Mouse (Mus musculus): ENCODE results near the gene Nek11. TPM values are rescaled to one million over a fixed set of nuclear protein-coding genes. Genes with fewer than 3 reads are reported as not detected.
A peak's percentile ranks its signal among the peaks of the same experiment; 100 is the strongest.
"Not testable (repeated sequence)": the region's sequence is repeated elsewhere in the genome, so short reads cannot be mapped to it uniquely, and the experiment has no call there.

The Nek11 gene
- polyA plus RNA-seq, 1 experiment from 2014 or later: 3.2 TPM

- Histone ChIP-seq H3K9ac (no peak overlapping the region), H3K36me3 (replicated peaks; ENCODE audit: control insufficient read depth, insufficient read depth) (no peaks in the 10 kb centered on the region), H3K9me3 (ENCODE audit: control insufficient read depth, low read length) (no peaks in the 10 kb centered on the region), H3K4me1 (replicated peaks; ENCODE audit: control insufficient read depth, insufficient read depth, low read length) (peaks cover 4% of the 10 kb centered on the region), H3K4me2 (replicated peaks) (no peak overlapping the region), H3K27ac (no peak overlapping the region), H3K27me3 (ENCODE audit: control insufficient read depth, insufficient read depth, low read length) (no peaks in the 10 kb centered on the region), H3K4me3 (replicated peaks; ENCODE audit: low read length) (no peak overlapping the region)
- ATAC-seq (ENCODE audit: low FRiP score): no peak
- no peak for DNase-seq (ENCODE audit: low spot score)
- 38% methylated on average over 1 of the region's 1 CpGs for WGBS
These were observed 258.9 kb downstream of the Nek11 start for GRCm38 (mm10) chr9:105136404-105136803.

GRCm38 (mm10) chr9:105134536-105134935, 260.8 kb downstream of the Nek11 start:
- Histone ChIP-seq H3K27me3 (ENCODE audit: control insufficient read depth, insufficient read depth, low read length) (no peaks in the 10 kb centered on the region), H3K27ac (no peak overlapping the region), H3K36me3 (replicated peaks; ENCODE audit: control insufficient read depth, insufficient read depth) (no peaks in the 10 kb centered on the region), H3K9me3 (ENCODE audit: control insufficient read depth, low read length) (no peaks in the 10 kb centered on the region), H3K4me3 (replicated peaks; ENCODE audit: low read length) (no peak overlapping the region), H3K4me2 (replicated peaks) (no peak overlapping the region), H3K4me1 (replicated peaks; ENCODE audit: control insufficient read depth, insufficient read depth, low read length) (peaks cover 21% of the 10 kb centered on the region), H3K9ac (no peak overlapping the region)
- DNase-seq (ENCODE audit: low spot score) (no peak), ATAC-seq (ENCODE audit: low FRiP score) (no peak)
- WGBS: 84% methylated on average over 5 of the region's 5 CpGs

GRCm38 (mm10) chr9:105132002-105132367, 263.3 kb downstream of the Nek11 start:
- peak overlapping the region; percentile 84 for H3K9ac ChIP-seq
- H3K27ac ChIP-seq: peak overlapping the region; percentile 93
- 22% methylated on average over 5 of the region's 5 CpGs for WGBS
- peaks cover 21% of the 10 kb centered on the region for H3K4me1 ChIP-seq (replicated peaks; ENCODE audit: control insufficient read depth, insufficient read depth, low read length)
- no peaks in the 10 kb centered on the region for H3K36me3 ChIP-seq (replicated peaks; ENCODE audit: control insufficient read depth, insufficient read depth)
- DNase-seq (ENCODE audit: low spot score): no peak
- H3K27me3 ChIP-seq (ENCODE audit: control insufficient read depth, insufficient read depth, low read length): no peaks in the 10 kb centered on the region
- H3K4me3 ChIP-seq (replicated peaks; ENCODE audit: low read length): peak overlapping the region; percentile 77
- peak; percentile 35; the same call in 1 of the 2 replicates for ATAC-seq (ENCODE audit: low FRiP score)
- peak overlapping the region; percentile 72 for H3K4me2 ChIP-seq (replicated peaks)
- H3K9me3 ChIP-seq (ENCODE audit: control insufficient read depth, low read length): no peaks in the 10 kb centered on the region

GRCm38 (mm10) chr9:105131253-105132001, 263.9 kb downstream of the Nek11 start, which contains the start of gene Nudt16:
Gene Nudt16, minus strand, starts transcription at chr9:105131824.
- H3K27me3 ChIP-seq (ENCODE audit: control insufficient read depth, insufficient read depth, low read length): no peaks in the 10 kb centered on the region
- peaks cover 21% of the 10 kb centered on the region for H3K4me1 ChIP-seq (replicated peaks; ENCODE audit: control insufficient read depth, insufficient read depth, low read length)
- H3K9me3 ChIP-seq (ENCODE audit: control insufficient read depth, low read length): no peaks in the 10 kb centered on the region
- WGBS: under 1% methylated on average over 54 of the region's 60 CpGs
- peak within 1 kb of the TSS; percentile 84 for H3K9ac ChIP-seq
- H3K4me2 ChIP-seq (replicated peaks): peak within 1 kb of the TSS; percentile 72
- peak within 1 kb of the TSS; percentile 93 for H3K27ac ChIP-seq
- peak within 1 kb of the TSS; percentile 77 for H3K4me3 ChIP-seq (replicated peaks; ENCODE audit: low read length)
- no peaks in the 10 kb centered on the region for H3K36me3 ChIP-seq (replicated peaks; ENCODE audit: control insufficient read depth, insufficient read depth)
- ATAC-seq (ENCODE audit: low FRiP score) (peak; percentile 98), DNase-seq (ENCODE audit: low spot score) (peak; percentile 89)

GRCm38 (mm10) chr9:105130331-105130730, 265.0 kb downstream of the Nek11 start:
- ATAC-seq (ENCODE audit: low FRiP score) (no peak), DNase-seq (ENCODE audit: low spot score) (no peak)
- Histone ChIP-seq H3K36me3 (replicated peaks; ENCODE audit: control insufficient read depth, insufficient read depth) (no peaks in the 10 kb centered on the region), H3K9me3 (ENCODE audit: control insufficient read depth, low read length) (no peaks in the 10 kb centered on the region), H3K4me3 (replicated peaks; ENCODE audit: low read length) (no peak overlapping the region), H3K9ac (no peak overlapping the region), H3K27me3 (ENCODE audit: control insufficient read depth, insufficient read depth, low read length) (no peaks in the 10 kb centered on the region), H3K4me1 (replicated peaks; ENCODE audit: control insufficient read depth, insufficient read depth, low read length) (peaks cover 21% of the 10 kb centered on the region), H3K27ac (no peak overlapping the region), H3K4me2 (replicated peaks) (peak overlapping the region; percentile 72; the same call in 1 of the 2 replicates)
- WGBS: 95% methylated on average over 8 of the region's 8 CpGs

GRCm38 (mm10) chr9:105125206-105125605, 270.1 kb downstream of the Nek11 start:
- H3K4me3 ChIP-seq (replicated peaks; ENCODE audit: low read length); DNase-seq (ENCODE audit: low spot score); H3K27me3 ChIP-seq (ENCODE audit: control insufficient read depth, insufficient read depth, low read length); ATAC-seq (ENCODE audit: low FRiP score); H3K9ac ChIP-seq; H3K4me1 ChIP-seq (replicated peaks; ENCODE audit: control insufficient read depth, insufficient read depth, low read length); H3K9me3 ChIP-seq (ENCODE audit: control insufficient read depth, low read length); H3K27ac ChIP-seq; H3K4me2 ChIP-seq (replicated peaks); H3K36me3 ChIP-seq (replicated peaks; ENCODE audit: control insufficient read depth, insufficient read depth): not testable (repeated sequence)
- WGBS: 85% methylated on average over 3 of the region's 3 CpGs

Other genes with a start within 250 kb of the Nek11 start
- 11.4 and 13.7 TPM in 2 replicates for gene Aste1, start 132 bp downstream of the Nek11 start, polyA plus RNA-seq (2014; fragmentation: Nextera tagmentation; extraction: Ambion mirVana)
- 118 and 139 TPM in 2 replicates for gene Atp2c1, start 131.8 kb upstream of the Nek11 start, polyA plus RNA-seq (2014; fragmentation: Nextera tagmentation; extraction: Ambion mirVana)
- 19.7 and 20.5 TPM in 2 replicates for gene Pik3r4, start 247.5 kb upstream of the Nek11 start, polyA plus RNA-seq (2014; fragmentation: Nextera tagmentation; extraction: Ambion mirVana)

Measured in hindbrain, embryonic 14.5 days (tissue).